Mouse (Mus musculus) embryonic fibroblast, embryonic 13.5 days (primary cell): ENCODE data around the gene Scrt2.

Experiments used
- CTCF ChIP-seq: IDR thresholded peaks from 2 replicates; pipeline ENCODE4 v1.5.1; 2011; ENCODE audit warnings: mild to moderate bottlenecking, control low read depth, low read length, moderate library complexity, borderline replicate concordance; ENCODE audit not compliant: insufficient read depth
- POLR2A ChIP-seq: IDR thresholded peaks from 2 replicates; pipeline ENCODE4 v1.6.1; 2011; ENCODE audit warnings: low read depth, mild to moderate bottlenecking, control low read depth, low read length, moderate library complexity

DNA sequence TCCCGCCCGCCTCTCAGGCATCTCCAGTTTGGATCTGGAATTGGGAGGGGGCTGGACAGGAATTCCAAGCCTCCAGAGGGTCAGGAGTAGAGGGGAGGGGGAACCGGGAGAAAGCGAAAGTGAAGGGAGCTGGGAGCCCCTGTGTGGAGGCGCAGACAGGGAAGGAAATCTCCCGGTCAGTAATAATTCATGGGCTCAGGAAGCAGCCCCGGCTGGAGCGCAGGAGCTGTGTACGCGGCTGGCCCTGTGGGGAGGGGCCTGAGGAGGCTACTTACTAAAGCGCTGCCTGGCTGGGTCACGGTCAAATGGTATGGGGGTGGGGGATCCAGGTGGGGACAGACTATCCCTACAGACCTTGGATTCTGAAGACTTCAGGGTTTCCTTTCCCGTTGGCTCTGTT lies 60.7 kb downstream of the Scrt2 start:
- TF ChIP-seq POLR2A (no peak), CTCF (no peak)
